Comparison of ENCODE assay signal across 14 mouse cellular contexts in genomic region chr1:158894441-158894840, GRCm38 (mm10).
"Had no signal": no experiment of that assay in that cellular context is flagged by ENCODE, and none has a peak within 500 bp of the region (broad histone marks: within the 10 kb centered on the region; RNA-seq: fewer than 3 reads in every experiment).

No protein-coding gene starts in this region.

- H3K9me3 ChIP-seq: midbrain, embryonic 13.5 days; midbrain, embryonic 15.5 days; neural tube, embryonic 12.5 days had no signal

- H3K4me3 ChIP-seq: megakaryocyte, embryonic 14.5 days; midbrain, embryonic 13.5 days; midbrain, embryonic 15.5 days; neural tube, embryonic 12.5 days had no signal

- H3K4me2 ChIP-seq: lung, embryonic 14.5 days; midbrain, embryonic 11.5 days; midbrain, embryonic 13.5 days; midbrain, embryonic 15.5 days; neural tube, embryonic 12.5 days had no signal

- H3K27me3 ChIP-seq: megakaryocyte, embryonic 14.5 days; midbrain, embryonic 13.5 days; midbrain, embryonic 15.5 days; neural tube, embryonic 12.5 days had no signal

- H3K27ac ChIP-seq: midbrain, embryonic 13.5 days; midbrain, embryonic 15.5 days; neural tube, embryonic 12.5 days had no signal

- ATAC-seq: midbrain, embryonic 13.5 days; midbrain, embryonic 15.5 days had no signal

- H3K9ac ChIP-seq: lung, embryonic 14.5 days; midbrain, embryonic 13.5 days; midbrain, embryonic 15.5 days; neural tube, embryonic 12.5 days had no signal

- DNase-seq: lung, adult 18-20 months; lung, embryonic 14.5 days; lung, postnatal 10 days; lung, postnatal 4 days; right cerebral cortex, postnatal 14 days; spleen, adult 18-20 months; thymus, adult 18-20 months; thymus, postnatal 14 days; thymus, postnatal 36 days had no signal

- H3K4me1 ChIP-seq: megakaryocyte, embryonic 14.5 days; midbrain, embryonic 13.5 days; midbrain, embryonic 15.5 days; neural tube, embryonic 12.5 days had no signal

- H3K36me3 ChIP-seq: midbrain, embryonic 13.5 days; midbrain, embryonic 15.5 days; neural tube, embryonic 12.5 days had no signal
